Mouse (Mus musculus) limb, embryonic 13.5 days (tissue): Measurements from ENCODE around the gene Cela3b. TPM values are rescaled to one million over a fixed set of nuclear protein-coding genes. Genes with fewer than 3 reads are reported as not detected.
A peak's percentile ranks its signal among the peaks of the same experiment; 100 is the strongest.

Experiments used
- ATAC-seq: fragments of 200-750 bp; cut with Nextera tagmentation; 2 replicates; pipeline ENCODE4 v1.8.0; 2017; ENCODE audit warnings: low read depth, moderate number of reproducible peaks, moderate TSS enrichment; ENCODE audit not compliant: low FRiP score
- H3K27ac ChIP-seq: fragments of 300-500 bp; sonication (generic); 2 replicates; pipeline ENCODE4 v1.5.1; 2015; ENCODE audit warnings: inconsistent platforms, mild to moderate bottlenecking, moderate library complexity
- H3K27me3 ChIP-seq: fragments of 300-500 bp; sonication (generic); 2 replicates; pipeline ENCODE4 v1.6.1; 2015; ENCODE audit warnings: mild to moderate bottlenecking, inconsistent platforms
- H3K36me3 ChIP-seq: fragments of 300-500 bp; sonication (generic); 2 replicates; pipeline ENCODE4 v1.6.1; 2015; ENCODE audit warnings: inconsistent platforms, mild to moderate bottlenecking, moderate library complexity
- H3K4me1 ChIP-seq: fragments of 300-500 bp; sonication (generic); 2 replicates; pipeline ENCODE4 v1.6.1; 2015; ENCODE audit warnings: inconsistent platforms
- H3K4me2 ChIP-seq: fragments of 300-500 bp; sonication (generic); replicated peaks from 2 replicates; pipeline ENCODE4 v1.6.1; 2015; ENCODE audit warnings: inconsistent platforms, mild to moderate bottlenecking, moderate library complexity
- H3K4me3 ChIP-seq: fragments of 300-500 bp; sonication (generic); 2 replicates; pipeline ENCODE4 v1.5.1; 2015; ENCODE audit warnings: moderate library complexity, mild to moderate bottlenecking, inconsistent platforms
- H3K9ac ChIP-seq: fragments of 300-500 bp; sonication (generic); 2 replicates; pipeline ENCODE4 v1.6.1; 2015; ENCODE audit warnings: mild to moderate bottlenecking, inconsistent platforms
- H3K9me3 ChIP-seq: fragments of 300-500 bp; sonication (generic); 2 replicates; pipeline ENCODE4 v1.6.1; 2016; ENCODE audit warnings: inconsistent platforms
- WGBS: fragments of 180-500 bp; shearing (Covaris S2); methylation state at CpG from one replicate; pipeline ENCODE4 v1.1.7; 2015; 5-methylcytosine and 5-hydroxymethylcytosine counted together
- polyA plus RNA-seq: library from polyadenylated mRNA; unstranded; fragments of >200 nt; fragmentation: Nextera tagmentation; extraction: Ambion mirVana; gene quantifications from 2 replicates; pipeline ENCODE4 v1.2.1, GENCODE M21; 2015

Cela3b gene
- polyA plus RNA-seq, 1 experiment from 2014 or later = 0.15 TPM

DNA sequence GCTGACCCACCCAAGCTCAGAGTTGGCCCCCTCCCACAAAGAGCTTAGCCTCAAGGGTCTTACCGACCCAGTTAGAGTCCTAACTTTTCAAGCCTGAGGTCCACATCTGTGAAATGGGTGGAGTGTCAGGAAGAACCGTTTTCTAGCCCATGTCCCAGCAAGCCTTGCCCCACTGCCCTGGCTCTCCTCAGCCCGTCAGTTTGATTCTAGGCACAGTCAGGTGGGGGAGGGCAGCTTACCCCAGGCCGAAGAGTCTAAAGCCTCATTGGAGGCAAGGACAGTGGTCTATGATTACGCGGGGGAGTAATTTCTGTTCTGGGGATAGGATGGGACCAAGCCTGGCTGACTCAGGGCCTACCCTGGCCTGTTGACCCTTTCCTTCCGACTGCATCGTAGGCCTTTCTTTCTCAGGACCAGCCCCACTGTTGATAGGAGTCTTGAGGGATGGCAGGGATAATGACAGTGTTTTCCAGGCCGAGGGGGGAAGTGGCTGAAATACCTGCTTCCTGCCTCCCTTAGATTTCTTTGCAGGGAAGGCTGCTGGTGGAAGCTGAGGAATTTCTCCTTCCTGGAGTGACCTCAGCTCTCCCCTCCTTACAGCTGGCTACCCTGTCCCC, 40.5 kb upstream of the Cela3b start:
- Histone ChIP-seq H3K36me3 (no peaks in the 10 kb centered on the region), H3K27me3 (no peaks in the 10 kb centered on the region), H3K27ac (peak overlapping the region; percentile 85; the same call in 1 of the 2 replicates), H3K9ac (peak overlapping the region; percentile 89; the same call in 1 of the 2 replicates), H3K4me2 (peak overlapping the region; percentile 85), H3K9me3 (no peaks in the 10 kb centered on the region), H3K4me1 (peaks cover 74% of the 10 kb centered on the region), H3K4me3 (peak overlapping the region; percentile 80)
- ATAC-seq = no peak
- WGBS = 63% methylated on average over 9 of the region's 9 CpGs

DNA sequence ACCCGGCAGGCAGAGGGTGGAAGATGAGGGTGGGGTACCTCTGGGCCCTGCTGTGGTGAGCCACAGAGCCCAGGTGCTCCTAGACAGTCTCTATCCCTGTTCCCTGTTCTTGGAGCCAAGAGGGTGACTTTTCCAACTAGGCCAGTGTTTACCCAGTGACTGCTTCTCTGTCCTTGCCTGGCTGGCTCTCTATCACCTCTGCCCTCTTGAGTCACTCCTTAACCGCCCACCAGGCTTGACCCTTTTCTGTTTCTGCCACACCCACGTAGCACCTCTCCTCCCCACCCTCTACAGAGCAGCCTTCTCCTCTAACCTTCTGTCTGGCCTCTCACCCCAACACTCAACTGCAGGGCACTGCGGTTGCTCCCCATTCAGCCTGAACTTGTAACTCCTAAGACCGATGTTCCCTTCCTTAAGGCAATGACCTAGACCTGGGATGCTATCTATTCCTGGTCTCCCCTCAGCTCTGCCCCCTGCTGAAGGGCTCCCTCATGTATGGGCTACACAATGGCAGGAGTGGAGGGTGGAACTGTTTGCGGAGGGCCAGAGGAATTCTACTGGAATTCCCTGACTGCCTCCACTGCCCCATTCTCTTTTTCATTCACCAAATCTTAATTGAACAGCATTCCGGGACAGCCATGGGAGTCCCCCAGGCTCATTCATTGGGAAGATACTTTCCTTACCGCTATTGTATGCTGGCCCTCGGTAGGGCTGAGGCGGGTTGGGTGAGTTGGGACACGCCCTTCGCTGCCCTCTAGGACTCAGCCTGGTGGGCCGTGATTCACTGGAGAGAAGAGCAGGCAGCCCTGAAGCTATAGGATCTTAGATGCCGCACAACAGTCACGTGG, 39.7 kb upstream of the Cela3b start:
- Histone ChIP-seq H3K36me3 (no peaks in the 10 kb centered on the region), H3K4me1 (peaks cover 72% of the 10 kb centered on the region), H3K27me3 (no peaks in the 10 kb centered on the region), H3K4me2 (peak overlapping the region; percentile 85), H3K27ac (peak overlapping the region; percentile 85), H3K4me3 (peak overlapping the region; percentile 80), H3K9ac (peak overlapping the region; percentile 89), H3K9me3 (no peaks in the 10 kb centered on the region)
- no peak for ATAC-seq
- WGBS = 60% methylated on average over 15 of the region's 15 CpGs

DNA sequence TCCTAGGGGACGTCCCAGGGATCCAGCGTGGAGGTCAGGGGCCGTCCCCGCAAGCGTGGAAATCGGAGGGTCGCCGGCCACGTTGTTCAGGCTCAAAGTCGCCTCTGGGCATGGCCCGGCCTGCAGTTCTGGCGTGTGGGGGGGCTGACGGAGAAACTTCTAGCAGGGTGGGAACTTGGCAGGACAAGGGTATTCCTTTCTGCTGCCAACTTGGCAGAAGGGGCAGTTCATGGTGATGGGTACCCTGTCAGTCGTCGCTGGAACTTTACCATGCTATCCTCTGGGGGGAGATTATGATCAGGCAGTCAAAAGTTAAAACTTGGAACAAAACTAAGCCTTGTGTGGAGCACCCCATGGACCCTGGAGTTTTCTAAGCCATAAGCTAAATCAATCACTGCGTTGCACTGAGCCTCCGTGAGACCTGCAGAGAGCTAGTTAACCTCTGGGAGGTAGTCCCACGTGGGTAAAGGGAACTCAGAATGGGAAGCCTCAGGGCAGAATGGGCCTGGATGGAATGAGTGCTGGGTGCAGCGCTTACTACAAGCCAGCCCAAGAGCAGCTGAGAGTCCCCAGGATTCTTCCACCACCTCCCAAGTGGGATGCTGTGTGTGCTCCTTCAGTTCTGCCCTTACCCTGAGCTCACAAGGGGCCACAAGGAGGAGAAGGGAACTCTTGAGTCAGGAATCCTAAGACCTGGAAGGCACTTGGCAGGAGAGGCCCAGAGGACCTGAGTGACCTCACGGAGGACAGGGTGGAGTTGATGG, 38.9 kb upstream of the Cela3b start:
- H3K9me3 ChIP-seq = no peaks in the 10 kb centered on the region
- 2% methylated on average over 20 of the region's 20 CpGs for WGBS
- no peaks in the 10 kb centered on the region for H3K36me3 ChIP-seq
- peak overlapping the region; percentile 89 for H3K9ac ChIP-seq
- H3K4me3 ChIP-seq = peak overlapping the region; percentile 80
- peak overlapping the region; percentile 85 for H3K4me2 ChIP-seq
- peak overlapping the region; percentile 85 for H3K27ac ChIP-seq
- H3K4me1 ChIP-seq = peaks cover 68% of the 10 kb centered on the region
- no peaks in the 10 kb centered on the region for H3K27me3 ChIP-seq
- ATAC-seq = peak; percentile 25

DNA sequence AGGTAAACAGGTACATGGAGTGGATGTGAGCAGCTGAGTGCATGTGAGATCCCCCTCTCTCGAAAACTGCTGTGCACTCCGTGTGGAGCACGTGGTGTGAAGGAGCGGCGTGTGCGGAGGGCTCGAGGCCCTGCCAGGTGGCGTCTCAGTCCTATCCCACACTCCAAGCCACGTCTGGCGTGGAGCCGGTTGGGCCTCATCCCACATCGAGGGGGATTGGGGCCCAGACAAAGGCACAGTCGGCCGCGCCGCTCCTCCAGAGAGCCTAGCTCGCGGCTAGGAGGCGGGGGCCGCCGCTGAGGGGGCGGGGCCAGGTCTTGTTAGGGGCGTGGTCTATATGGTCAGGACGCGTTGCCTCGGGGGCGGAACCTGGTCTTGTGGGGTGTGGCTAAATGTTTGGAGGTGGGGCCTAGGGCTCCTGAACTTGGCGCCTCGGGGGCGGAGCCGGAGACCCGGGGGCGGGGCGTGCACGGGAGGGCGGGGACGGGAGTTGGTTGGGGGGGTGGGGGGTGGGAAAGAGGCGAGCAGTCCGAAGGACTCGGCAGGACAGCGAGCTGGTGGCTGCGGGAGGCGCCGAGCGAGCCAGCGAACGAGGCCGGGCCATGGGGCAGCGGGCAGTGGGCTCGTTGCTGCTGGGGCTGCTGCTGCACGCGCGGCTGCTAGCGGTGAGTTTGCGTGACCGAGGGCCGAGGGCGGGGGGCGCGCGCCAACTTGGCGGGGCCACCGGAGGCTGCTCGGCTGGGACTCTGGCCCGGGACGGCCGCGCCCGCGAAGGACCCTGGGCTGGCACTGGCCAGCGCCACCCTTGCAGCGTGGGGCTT, 38.1 kb upstream of the Cela3b start, which contains the start of gene Hspg2:
TSS of gene Hspg2 (plus strand) at position 510 of the 821 bp plus-strand sequence.
- Histone ChIP-seq H3K4me1 (peaks cover 60% of the 10 kb centered on the region), H3K27me3 (no peaks in the 10 kb centered on the region), H3K9me3 (no peaks in the 10 kb centered on the region), H3K4me3 (peak within 1 kb of the TSS; percentile 80), H3K9ac (peak within 1 kb of the TSS; percentile 89), H3K27ac (peak within 1 kb of the TSS; percentile 85), H3K36me3 (no peaks in the 10 kb centered on the region), H3K4me2 (peak within 1 kb of the TSS; percentile 85)
- ATAC-seq = peak; percentile 89
- under 1% methylated on average over 63 of the region's 72 CpGs for whole genome bisulfite sequencing

DNA sequence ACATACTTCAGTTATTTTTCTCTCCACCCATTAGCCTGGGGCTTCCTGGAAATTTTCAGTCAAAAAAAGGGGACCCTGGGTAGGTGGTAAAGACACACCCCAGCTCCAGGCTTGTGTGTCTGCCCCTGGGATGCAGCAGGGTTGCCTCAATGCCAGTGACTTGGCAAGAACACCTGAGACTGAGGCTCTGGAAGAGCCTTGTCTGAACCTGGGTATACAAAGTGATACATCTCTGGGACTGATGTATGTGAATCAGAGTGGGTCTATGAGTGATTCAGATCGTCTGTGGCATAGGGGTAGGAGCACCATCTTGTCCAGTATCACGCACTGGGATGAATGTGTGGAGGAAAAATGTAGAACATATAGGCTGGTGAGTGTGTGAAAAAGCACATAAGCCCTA, 37.2 kb upstream of the Cela3b start:
- Histone ChIP-seq H3K9me3 (no peaks in the 10 kb centered on the region), H3K36me3 (no peaks in the 10 kb centered on the region), H3K27ac (peak overlapping the region; percentile 75; the same call in 1 of the 2 replicates), H3K4me2 (no peak overlapping the region), H3K4me1 (peaks cover 50% of the 10 kb centered on the region), H3K27me3 (no peaks in the 10 kb centered on the region), H3K9ac (no peak overlapping the region), H3K4me3 (no peak overlapping the region)
- ATAC-seq = no peak
- 88% methylated on average over 2 of the region's 2 CpGs for WGBS

DNA sequence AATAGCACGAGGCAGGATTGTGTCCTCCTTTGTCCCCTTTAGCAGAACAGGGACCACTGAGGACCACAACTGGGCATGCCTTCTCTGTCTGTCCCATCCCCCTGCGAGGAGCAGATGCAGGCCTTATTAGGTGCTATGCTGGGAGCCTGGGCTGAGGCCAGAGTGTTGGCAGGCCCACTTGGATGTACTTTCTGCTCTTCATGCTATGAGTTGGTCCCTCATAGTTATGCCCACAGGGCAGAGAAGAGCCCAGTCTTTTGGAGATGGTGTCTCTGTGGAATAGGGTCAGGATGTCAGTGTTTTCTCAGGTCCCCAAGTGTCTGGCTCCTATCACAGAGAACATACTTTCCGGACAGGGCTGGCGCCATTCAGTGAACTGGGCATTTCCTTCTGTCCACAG, 36.7 kb upstream of the Cela3b start:
- no peak for ATAC-seq
- Histone ChIP-seq H3K4me2 (no peak overlapping the region), H3K9me3 (no peaks in the 10 kb centered on the region), H3K4me1 (peaks cover 53% of the 10 kb centered on the region), H3K36me3 (no peaks in the 10 kb centered on the region), H3K4me3 (no peak overlapping the region), H3K27me3 (no peaks in the 10 kb centered on the region), H3K9ac (no peak overlapping the region), H3K27ac (no peak overlapping the region)
- 71% methylated on average over 4 of the region's 4 CpGs for WGBS

GRCm38 (mm10) chr4:137465125-137465787, 34.9 kb upstream of the Cela3b start:
- Histone ChIP-seq H3K4me3 (no peak overlapping the region), H3K36me3 (no peaks in the 10 kb centered on the region), H3K4me1 (peaks cover 40% of the 10 kb centered on the region), H3K4me2 (no peak overlapping the region), H3K27ac (peak overlapping the region; percentile 33; the same call in 1 of the 2 replicates), H3K9ac (no peak overlapping the region), H3K27me3 (no peaks in the 10 kb centered on the region), H3K9me3 (no peaks in the 10 kb centered on the region)
- no peak for ATAC-seq
- WGBS = 70% methylated on average over 13 of the region's 13 CpGs

DNA sequence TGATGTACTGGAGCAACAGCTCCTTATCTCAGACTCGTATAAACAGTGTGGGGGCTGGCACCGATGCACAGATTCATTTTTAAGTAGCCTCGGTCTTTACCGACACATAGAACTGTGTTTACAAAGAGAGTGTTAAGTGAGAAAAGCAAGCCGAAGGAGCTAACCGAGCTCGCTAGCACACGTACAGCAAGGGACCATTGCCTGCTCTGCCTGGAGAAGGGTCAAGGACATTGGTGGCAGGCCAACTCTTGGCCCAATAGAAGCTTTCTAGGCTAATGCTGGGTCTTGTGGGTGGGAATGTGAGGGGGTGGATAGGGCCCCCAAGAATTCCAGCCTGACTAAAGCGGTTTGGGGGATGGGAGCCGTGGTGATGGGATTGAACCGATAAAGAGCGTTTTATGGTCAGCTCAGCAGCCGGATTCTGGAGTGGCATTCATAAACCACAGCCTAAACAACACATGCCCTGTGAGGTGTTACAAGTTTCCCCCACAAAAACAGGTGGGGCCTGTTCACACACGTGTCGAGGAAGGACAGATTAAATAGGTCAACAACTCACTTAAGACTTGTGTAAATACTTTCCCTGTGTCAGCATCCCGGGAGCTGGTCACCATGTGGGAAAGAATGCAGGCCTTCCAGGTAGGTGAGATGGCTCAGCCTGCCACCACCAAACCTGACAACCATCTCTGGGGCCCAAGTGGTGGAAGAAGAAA, 31.8 kb upstream of the Cela3b start:
- Histone ChIP-seq H3K4me1 (peaks cover 17% of the 10 kb centered on the region), H3K4me3 (no peak overlapping the region), H3K27ac (no peak overlapping the region), H3K9ac (no peak overlapping the region), H3K4me2 (no peak overlapping the region), H3K27me3 (no peaks in the 10 kb centered on the region), H3K9me3 (no peaks in the 10 kb centered on the region), H3K36me3 (no peaks in the 10 kb centered on the region)
- ATAC-seq = no peak
- WGBS = 52% methylated on average over 16 of the region's 16 CpGs

DNA sequence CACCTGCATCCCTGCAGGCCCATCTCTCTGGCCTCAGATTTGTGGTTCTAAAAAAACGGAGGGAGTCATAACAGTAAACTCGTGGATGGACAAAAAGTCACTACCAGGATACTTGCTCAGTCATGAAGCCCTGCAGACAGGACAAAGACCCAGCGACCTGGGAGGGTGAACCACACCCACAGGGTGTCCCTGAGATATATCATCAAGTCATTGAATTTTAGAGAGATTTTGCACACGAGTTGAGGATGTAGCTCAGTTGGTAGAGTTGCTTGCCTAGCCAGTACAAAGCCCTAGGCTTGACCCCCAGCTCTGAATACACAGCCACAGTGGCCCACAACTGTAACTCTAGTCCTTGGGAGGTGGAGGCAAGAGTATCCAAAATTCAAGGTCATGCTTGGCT, 30.9 kb upstream of the Cela3b start:
- no peaks in the 10 kb centered on the region for H3K36me3 ChIP-seq
- no peak overlapping the region for H3K9ac ChIP-seq
- H3K9me3 ChIP-seq = no peaks in the 10 kb centered on the region
- no peak for ATAC-seq
- no peaks in the 10 kb centered on the region for H3K27me3 ChIP-seq
- peaks cover 14% of the 10 kb centered on the region; the same call in 1 of the 2 replicates for H3K4me1 ChIP-seq
- WGBS = 77% methylated on average over 4 of the region's 4 CpGs
- H3K27ac ChIP-seq = no peak overlapping the region
- no peak overlapping the region for H3K4me2 ChIP-seq
- no peak overlapping the region for H3K4me3 ChIP-seq

DNA sequence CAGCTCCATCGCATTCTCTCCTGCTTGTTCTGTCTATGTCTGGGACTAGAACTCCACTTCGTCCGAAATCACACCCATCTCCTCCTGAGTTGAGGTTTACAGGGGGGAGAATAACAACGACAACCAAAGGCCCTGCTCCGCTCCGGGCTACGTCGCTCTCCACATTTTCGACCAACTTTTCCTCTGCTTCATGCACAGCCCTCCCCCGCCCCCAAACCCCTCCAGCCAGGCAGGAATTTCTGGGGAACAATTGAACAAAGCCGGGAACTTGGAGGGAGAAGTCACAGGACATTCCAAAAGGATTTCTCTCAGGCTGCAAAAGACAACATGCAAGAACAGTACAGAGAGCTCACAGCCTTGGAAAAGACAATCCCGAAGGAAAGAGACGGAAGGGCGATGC, 30.3 kb upstream of the Cela3b start:
- Histone ChIP-seq H3K4me1 (peaks cover 14% of the 10 kb centered on the region; the same call in 1 of the 2 replicates), H3K4me3 (no peak overlapping the region), H3K27me3 (no peaks in the 10 kb centered on the region), H3K27ac (peak overlapping the region; percentile 28; the same call in 1 of the 2 replicates), H3K9ac (no peak overlapping the region), H3K36me3 (no peaks in the 10 kb centered on the region), H3K4me2 (no peak overlapping the region), H3K9me3 (no peaks in the 10 kb centered on the region)
- 80% methylated on average over 14 of the region's 14 CpGs for WGBS
- no peak for ATAC-seq
